Mouse (Mus musculus) lung, postnatal 0 days (tissue): ENCODE data around the gene Ncln.

Experiments used
- CTCF ChIP-seq: IDR thresholded peaks from 2 replicates; pipeline ENCODE4 v1.5.1; 2016; ENCODE audit warnings: antibody characterized with exemption, mild to moderate bottlenecking
- EP300 ChIP-seq: IDR thresholded peaks from 2 replicates; pipeline ENCODE4 v1.6.1; 2016; ENCODE audit warnings: antibody characterized with exemption, mild to moderate bottlenecking, control low read depth

GRCm38 (mm10) chr10:81525017-81525694 is 29.0 kb upstream of the Ncln start:
- TF ChIP-seq CTCF = no peak
- TF ChIP-seq EP300 = no peak
